Mouse (Mus musculus): Measurements from ENCODE around the gene Kank2. TPM values are rescaled to one million over a fixed set of nuclear protein-coding genes. Genes with fewer than 3 reads are reported as not detected.

Gene Kank2
- polyA plus RNA-seq, 1 experiment, result 44.7 TPM

DNA sequence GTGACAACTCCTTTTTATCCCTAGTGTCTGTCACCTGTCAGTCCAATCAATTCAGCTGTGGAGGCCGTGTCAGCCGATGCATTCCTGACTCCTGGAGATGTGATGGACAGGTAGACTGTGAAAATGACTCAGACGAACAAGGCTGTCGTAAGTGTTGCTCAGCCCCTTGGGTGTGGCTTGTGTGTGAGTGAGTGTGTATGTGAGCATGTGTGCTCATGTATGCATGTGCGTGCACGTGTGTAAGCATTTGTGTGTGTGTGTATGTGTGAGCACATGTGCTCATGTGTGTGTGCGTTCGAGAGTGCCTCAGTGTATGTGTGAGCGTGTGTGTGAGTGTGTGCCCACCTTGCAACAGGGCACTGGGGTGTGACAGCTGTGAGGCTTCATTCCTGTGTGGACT is 66.3 kb downstream of the Kank2 start:
- H3K27me3 ChIP-seq (ENCODE audit: control insufficient read depth, insufficient read depth, low read length), result no peaks in the 10 kb centered on the region

GRCm38 (mm10) chr9:21729264-21729663 is 69.3 kb downstream of the Kank2 start:
- TF ChIP-seq CTCF (IDR thresholded peaks at IDR 0.05; ENCODE audit: borderline replicate concordance, insufficient read depth, low read depth, low read length) (no peak), POLR2A (IDR thresholded peaks at IDR 0.05; ENCODE audit: borderline replicate concordance, insufficient read depth, low read length) (no peak)
- no peak overlapping the region for H3K4me3 ChIP-seq (replicated peaks; ENCODE audit: insufficient read depth, low read depth, low read length)
- no peak overlapping the region for H3K27ac ChIP-seq (ENCODE audit: insufficient read depth, low read length)
- WGBS, result 80% methylated on average over 7 of the region's 7 CpGs
- H3K27me3 ChIP-seq (ENCODE audit: control insufficient read depth, insufficient read depth, low read length), result no peaks in the 10 kb centered on the region
- H3K4me1 ChIP-seq (ENCODE audit: control insufficient read depth, insufficient read depth, low read length), result peaks cover 12% of the 10 kb centered on the region
- no peak for DNase-seq

More for the DNA sequence above, 66.3 kb downstream of the Kank2 start:
- WGBS, result 89% methylated on average over 9 of the region's 9 CpGs
- TF ChIP-seq POLR2A (IDR thresholded peaks at IDR 0.05; ENCODE audit: borderline replicate concordance, insufficient read depth, low read length) (no peak), CTCF (IDR thresholded peaks at IDR 0.05; ENCODE audit: borderline replicate concordance, insufficient read depth, low read depth, low read length) (no peak)
- H3K4me1 ChIP-seq (ENCODE audit: control insufficient read depth, insufficient read depth, low read length), result peaks cover 4% of the 10 kb centered on the region
- no peak overlapping the region for H3K27ac ChIP-seq (ENCODE audit: insufficient read depth, low read length)
- no peak for DNase-seq
- H3K4me3 ChIP-seq (replicated peaks; ENCODE audit: insufficient read depth, low read depth, low read length), result no peak overlapping the region

DNA sequence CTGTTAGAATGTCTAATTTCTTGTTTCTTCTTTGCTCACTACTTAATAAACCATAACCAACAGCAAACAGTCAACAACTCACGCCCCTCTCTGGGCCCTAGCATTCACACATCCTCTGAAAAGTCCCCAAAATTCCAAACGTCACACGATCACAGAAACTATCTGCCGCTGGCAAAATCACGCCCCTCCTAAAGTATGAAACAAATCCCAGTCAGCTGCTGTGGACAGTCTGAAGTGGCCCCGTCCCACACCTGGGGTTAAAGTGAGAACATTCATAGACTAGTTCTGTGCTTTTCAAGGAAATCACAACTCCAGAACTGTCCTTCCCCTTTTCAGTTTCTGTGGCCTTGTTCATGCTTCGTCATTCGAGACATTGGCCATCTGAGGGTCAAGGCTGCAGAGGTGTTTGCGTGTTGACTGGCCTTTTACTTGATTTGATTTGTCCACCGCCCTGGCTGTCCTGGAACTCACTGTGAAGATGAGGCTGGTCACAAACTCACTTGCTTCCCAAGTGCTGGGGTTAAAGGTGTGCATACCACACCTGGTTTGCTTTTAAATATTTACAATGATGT is 70.2 kb downstream of the Kank2 start:
- H3K4me3 ChIP-seq (replicated peaks; ENCODE audit: insufficient read depth, low read depth, low read length), result no peak overlapping the region
- H3K27ac ChIP-seq (ENCODE audit: insufficient read depth, low read length), result no peak overlapping the region
- no peaks in the 10 kb centered on the region for H3K27me3 ChIP-seq (ENCODE audit: control insufficient read depth, insufficient read depth, low read length)
- WGBS, result 89% methylated on average over 10 of the region's 10 CpGs
- no peak for TF ChIP-seq POLR2A (IDR thresholded peaks at IDR 0.05; ENCODE audit: borderline replicate concordance, insufficient read depth, low read length)
- TF ChIP-seq CTCF (IDR thresholded peaks at IDR 0.05; ENCODE audit: borderline replicate concordance, insufficient read depth, low read depth, low read length), result no peak
- no peak for DNase-seq
- peaks cover 12% of the 10 kb centered on the region for H3K4me1 ChIP-seq (ENCODE audit: control insufficient read depth, insufficient read depth, low read length)

GRCm38 (mm10) chr9:21726218-21726975 is 72.1 kb downstream of the Kank2 start:
- no peak for DNase-seq
- WGBS, result 59% methylated on average over 14 of the region's 14 CpGs
- peaks cover 12% of the 10 kb centered on the region for H3K4me1 ChIP-seq (ENCODE audit: control insufficient read depth, insufficient read depth, low read length)
- no peak overlapping the region for H3K4me3 ChIP-seq (replicated peaks; ENCODE audit: insufficient read depth, low read depth, low read length)
- no peaks in the 10 kb centered on the region for H3K27me3 ChIP-seq (ENCODE audit: control insufficient read depth, insufficient read depth, low read length)
- no peak overlapping the region; the same call in 1 of the 2 replicates for H3K27ac ChIP-seq (ENCODE audit: insufficient read depth, low read length)
- no peak for TF ChIP-seq CTCF (IDR thresholded peaks at IDR 0.05; ENCODE audit: borderline replicate concordance, insufficient read depth, low read depth, low read length)
- no peak for TF ChIP-seq POLR2A (IDR thresholded peaks at IDR 0.05; ENCODE audit: borderline replicate concordance, insufficient read depth, low read length)

- DNase-seq, result no peak
- TF ChIP-seq CTCF (IDR thresholded peaks at IDR 0.05; ENCODE audit: borderline replicate concordance, insufficient read depth, low read depth, low read length) (no peak), POLR2A (IDR thresholded peaks at IDR 0.05; ENCODE audit: borderline replicate concordance, insufficient read depth, low read length) (no peak)
Measured at GRCm38 (mm10) chr9:21725224-21726121, 73.1 kb downstream of the Kank2 start.

GRCm38 (mm10) chr9:21724147-21724536 is 74.4 kb downstream of the Kank2 start:
- TF ChIP-seq POLR2A (IDR thresholded peaks at IDR 0.05; ENCODE audit: borderline replicate concordance, insufficient read depth, low read length) (peak; percentile 20; the same call in 1 of the 2 replicates), CTCF (IDR thresholded peaks at IDR 0.05; ENCODE audit: borderline replicate concordance, insufficient read depth, low read depth, low read length) (no peak)
- peaks cover 12% of the 10 kb centered on the region for H3K4me1 ChIP-seq (ENCODE audit: control insufficient read depth, insufficient read depth, low read length)
- under 1% methylated on average over 18 of the region's 18 CpGs for WGBS

More at GRCm38 (mm10) chr9:21725224-21726121, 73.1 kb downstream of the Kank2 start:
- 78% methylated on average over 23 of the region's 23 CpGs for WGBS
- H3K4me3 ChIP-seq (replicated peaks; ENCODE audit: insufficient read depth, low read depth, low read length), result peak overlapping the region; percentile 74
- H3K27me3 ChIP-seq (ENCODE audit: control insufficient read depth, insufficient read depth, low read length), result no peaks in the 10 kb centered on the region
- peaks cover 12% of the 10 kb centered on the region for H3K4me1 ChIP-seq (ENCODE audit: control insufficient read depth, insufficient read depth, low read length)
- H3K27ac ChIP-seq (ENCODE audit: insufficient read depth, low read length), result no peak overlapping the region

GRCm38 (mm10) chr9:21723377-21724146 is 75.0 kb downstream of the Kank2 start, which contains the start of gene Ldlr:
Gene Ldlr (plus strand): TSS chr9:21723483.
- H3K27me3 ChIP-seq (ENCODE audit: control insufficient read depth, insufficient read depth, low read length), result no peaks in the 10 kb centered on the region
- under 1% methylated on average over 47 of the region's 47 CpGs for WGBS
- peak; percentile 84 to 85 for DNase-seq
- peak within 1 kb of the TSS; percentile 42 for H3K27ac ChIP-seq (ENCODE audit: insufficient read depth, low read length)
- H3K4me1 ChIP-seq (ENCODE audit: control insufficient read depth, insufficient read depth, low read length), result peaks cover 12% of the 10 kb centered on the region
- peak; percentile 53; the same call in 1 of the 2 replicates for TF ChIP-seq POLR2A (IDR thresholded peaks at IDR 0.05; ENCODE audit: borderline replicate concordance, insufficient read depth, low read length)
- no peak for TF ChIP-seq CTCF (IDR thresholded peaks at IDR 0.05; ENCODE audit: borderline replicate concordance, insufficient read depth, low read depth, low read length)
- peak within 1 kb of the TSS; percentile 74 for H3K4me3 ChIP-seq (replicated peaks; ENCODE audit: insufficient read depth, low read depth, low read length)

More at GRCm38 (mm10) chr9:21724147-21724536, 74.4 kb downstream of the Kank2 start:
- peak; percentile 87 to 92 for DNase-seq
- H3K4me3 ChIP-seq (replicated peaks; ENCODE audit: insufficient read depth, low read depth, low read length), result peak overlapping the region; percentile 74
- H3K27me3 ChIP-seq (ENCODE audit: control insufficient read depth, insufficient read depth, low read length), result no peaks in the 10 kb centered on the region
- H3K27ac ChIP-seq (ENCODE audit: insufficient read depth, low read length), result peak overlapping the region; percentile 42; the same call in 1 of the 2 replicates

All from cerebellum, adult 2 months (tissue).